Mouse (Mus musculus) cortical plate, adult 2 months (tissue): ENCODE results near the gene Kif3c. TPM values are rescaled to one million over a fixed set of nuclear protein-coding genes. Genes with fewer than 3 reads are reported as not detected.

Experiments
- H3K27ac ChIP-seq: fragments of 200-500 bp; 2 replicates; pipeline ENCODE4 v1.5.1; 2012; ENCODE audit warnings: low read length, control low read depth, inconsistent platforms; ENCODE audit not compliant: insufficient read depth
- H3K4me1 ChIP-seq: fragments of 200-500 bp; 2 replicates; pipeline ENCODE4 v1.6.1; 2011; ENCODE audit warnings: low read length; ENCODE audit not compliant: control insufficient read depth, insufficient read depth
- H3K4me3 ChIP-seq: fragments of 200-500 bp; 2 replicates; pipeline ENCODE4 v1.5.1; 2011; ENCODE audit warnings: mild to moderate bottlenecking, low read length, control low read depth; ENCODE audit not compliant: insufficient read depth
- CTCF ChIP-seq: fragments of 200-500 bp; IDR thresholded peaks from 2 replicates; pipeline ENCODE4 v1.5.1; 2011; ENCODE audit warnings: mild to moderate bottlenecking, control low read depth, low read length; ENCODE audit not compliant: insufficient read depth; ENCODE audit errors: extremely low read depth
- POLR2A ChIP-seq: fragments of 200-500 bp; IDR thresholded peaks from 2 replicates; pipeline ENCODE4 v1.6.1; 2011; ENCODE audit warnings: mild to moderate bottlenecking, low read length, control low read depth; ENCODE audit not compliant: insufficient read depth; ENCODE audit errors: extremely low read depth
- polyA plus RNA-seq: library from polyadenylated mRNA; depleted of rRNA; stranded (reverse); fragments of >200 nt; gene quantifications from 2 replicates; pipeline ENCODE4 v1.2.3, GENCODE M21; 2012

The Kif3c gene
- polyA plus RNA-seq, 1 experiment, result 130 TPM

DNA sequence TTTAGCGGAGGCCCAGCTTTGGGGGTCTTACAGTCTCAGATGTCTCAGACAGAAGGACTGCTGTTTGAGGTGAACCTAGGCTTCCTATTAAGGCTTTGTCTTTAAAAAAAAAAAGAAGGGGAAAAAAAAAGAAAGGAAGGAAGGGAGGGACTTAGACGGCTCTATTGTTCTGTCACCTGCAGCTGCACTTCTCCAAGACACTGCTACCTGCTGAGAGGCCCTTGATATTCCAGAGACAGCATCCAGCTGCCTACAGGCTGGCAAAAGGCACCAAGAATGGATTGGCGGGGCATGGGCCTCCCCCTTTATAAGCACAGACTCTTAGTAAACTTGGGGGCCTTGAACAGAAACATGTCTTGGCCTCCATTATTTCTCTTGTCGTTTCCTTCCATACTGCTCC lies 50.0 kb downstream of the Kif3c start:
- Histone ChIP-seq H3K4me3 (no peak overlapping the region), H3K27ac (no peak overlapping the region), H3K4me1 (no peaks in the 10 kb centered on the region)
- TF ChIP-seq CTCF (no peak), POLR2A (no peak)

DNA sequence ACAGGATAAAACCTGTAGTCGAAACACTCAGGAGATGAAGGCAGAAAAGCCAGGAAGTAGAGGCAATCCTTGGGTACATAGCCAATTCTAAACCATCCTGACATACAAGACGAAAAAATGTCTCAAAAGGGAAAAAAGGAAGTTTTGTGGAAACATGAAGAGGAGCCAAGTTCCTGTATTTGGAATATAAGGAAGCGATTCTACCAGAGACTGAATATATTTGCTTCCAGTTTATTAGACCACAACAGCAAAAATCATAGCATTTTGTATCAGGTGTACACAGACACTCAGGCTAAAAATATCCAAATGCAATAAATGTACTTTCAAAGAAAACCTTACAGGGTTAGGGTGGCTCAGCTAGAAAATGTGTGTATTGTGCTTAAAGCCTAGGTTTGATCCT lies 53.8 kb downstream of the Kif3c start:
- no peak overlapping the region for H3K4me3 ChIP-seq
- no peaks in the 10 kb centered on the region for H3K4me1 ChIP-seq
- TF ChIP-seq CTCF (no peak), POLR2A (no peak)
- no peak overlapping the region for H3K27ac ChIP-seq

DNA sequence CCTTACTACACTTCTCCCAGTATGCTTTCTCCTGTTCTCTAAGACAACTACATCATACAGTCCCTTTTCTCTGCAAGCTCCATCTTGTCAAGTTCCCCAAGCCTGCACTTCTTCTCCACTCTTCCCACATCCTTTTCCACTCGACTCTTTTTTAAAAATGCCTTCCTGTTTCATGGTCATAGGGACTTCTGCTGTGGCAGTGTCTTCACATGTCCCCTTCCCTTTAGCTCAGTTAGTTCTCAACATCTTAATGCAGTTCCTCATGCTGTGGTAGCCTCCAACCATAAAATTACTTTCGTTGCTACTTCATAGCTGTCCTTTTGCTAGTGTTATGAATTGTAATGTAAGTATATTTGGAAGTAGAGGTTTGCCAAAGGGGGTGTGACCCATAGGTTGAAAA lies 55.6 kb downstream of the Kif3c start:
- TF ChIP-seq POLR2A (no peak), CTCF (no peak)
- no peak overlapping the region for H3K4me3 ChIP-seq
- H3K4me1 ChIP-seq, result no peaks in the 10 kb centered on the region
- H3K27ac ChIP-seq, result no peak overlapping the region

DNA sequence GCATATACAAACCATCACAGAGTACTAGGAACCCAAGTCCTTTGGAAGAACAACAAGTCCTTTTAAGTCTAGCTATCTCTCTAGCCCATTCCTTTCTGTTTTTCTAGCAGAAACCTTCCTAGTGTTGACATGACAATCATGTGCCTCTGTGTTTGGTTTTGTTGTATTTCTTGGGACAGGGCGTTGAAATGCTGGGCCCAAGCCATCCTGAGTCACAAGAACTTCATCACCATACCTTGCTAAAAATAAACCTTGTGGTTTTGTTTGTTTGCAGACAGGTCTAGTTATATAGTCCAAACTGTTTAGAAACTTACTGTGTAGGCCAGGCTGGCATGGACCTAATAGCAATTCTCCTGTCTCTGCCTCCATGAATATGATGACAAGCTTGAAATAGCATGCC lies 57.9 kb downstream of the Kif3c start:
- no peak overlapping the region for H3K4me3 ChIP-seq
- TF ChIP-seq CTCF (no peak), POLR2A (no peak)
- H3K4me1 ChIP-seq, result no peaks in the 10 kb centered on the region
- H3K27ac ChIP-seq, result no peak overlapping the region

GRCm38 (mm10) chr12:3424179-3424578 lies 59.2 kb downstream of the Kif3c start:
- no peak overlapping the region for H3K27ac ChIP-seq
- TF ChIP-seq CTCF, result no peak
- TF ChIP-seq POLR2A, result no peak
- H3K4me3 ChIP-seq, result no peak overlapping the region
- no peaks in the 10 kb centered on the region for H3K4me1 ChIP-seq

DNA sequence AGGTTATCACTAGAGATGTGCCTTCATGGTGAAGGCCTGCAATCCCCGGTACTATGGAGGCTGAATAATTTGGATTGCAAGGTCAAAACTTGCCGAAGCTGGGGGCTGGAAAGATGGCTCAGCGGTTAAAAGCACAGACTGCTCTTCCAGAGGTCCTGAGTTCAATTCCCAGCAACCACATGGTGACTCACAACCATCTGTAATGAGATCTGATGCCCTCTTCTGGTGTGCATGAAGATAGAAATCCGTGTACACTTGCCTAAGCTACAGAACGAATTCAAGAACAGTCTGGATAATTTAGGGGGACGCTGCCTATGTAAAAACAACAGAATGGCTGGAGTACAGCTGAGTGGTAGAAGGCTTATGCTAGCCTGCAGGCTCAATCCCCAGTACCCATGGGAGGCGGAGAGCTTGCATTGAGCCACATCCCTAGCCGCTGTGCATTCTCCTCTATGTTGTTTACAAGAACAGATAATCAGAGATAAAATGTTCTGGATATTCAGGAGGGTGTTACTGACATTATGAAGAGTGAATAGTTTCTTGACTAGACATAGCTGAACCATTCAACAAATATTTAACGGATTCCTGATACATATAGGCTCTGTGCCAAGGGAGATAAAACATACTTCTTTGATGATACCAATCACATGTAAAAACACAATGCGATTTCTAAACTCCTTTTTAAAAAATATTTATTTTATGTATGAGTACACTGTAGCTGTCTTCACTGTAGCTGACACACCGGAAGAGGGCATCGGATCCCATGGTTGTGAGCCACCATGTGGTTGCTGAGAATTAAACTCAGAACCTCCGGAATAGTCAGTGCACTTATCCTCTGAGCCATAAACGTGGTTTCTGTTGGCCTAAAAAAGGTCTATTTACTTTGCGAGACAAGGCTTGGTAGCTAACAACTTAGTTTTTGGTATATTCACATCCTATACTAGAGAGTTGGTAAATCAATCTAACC lies 60.7 kb downstream of the Kif3c start:
- Histone ChIP-seq H3K4me3 (peak overlapping the region; percentile 93), H3K27ac (no peak overlapping the region), H3K4me1 (no peaks in the 10 kb centered on the region)
- peak; percentile 37; the same call in 1 of the 2 replicates for TF ChIP-seq CTCF
- no peak for TF ChIP-seq POLR2A

DNA sequence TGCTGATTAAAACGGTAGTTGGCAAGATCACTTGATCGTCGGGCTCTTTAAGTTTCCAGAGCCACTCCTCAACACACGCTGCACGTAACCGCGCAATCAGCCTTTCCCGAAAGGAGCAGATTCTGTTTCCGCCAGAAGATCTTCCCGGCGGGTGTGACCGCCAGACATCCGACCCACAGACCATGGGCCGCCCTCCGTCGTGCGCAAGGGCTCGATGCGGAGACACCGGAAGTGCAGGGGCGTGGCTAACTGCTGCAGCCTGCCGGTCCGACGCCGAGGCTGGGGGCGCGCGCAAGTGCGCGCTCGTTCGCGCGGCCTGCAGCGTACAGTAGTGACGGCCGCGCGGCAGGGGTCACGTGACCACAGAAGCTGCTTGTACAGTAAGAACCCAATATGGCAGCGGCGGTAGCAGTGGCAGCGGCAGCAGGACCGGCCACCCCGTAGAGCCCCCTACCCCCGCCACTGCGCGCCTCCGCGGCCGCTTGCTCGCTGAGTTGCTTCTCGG lies 61.6 kb downstream of the Kif3c start, which contains the start of gene Asxl2:
Asxl2 (plus strand) TSS at position 328 of the 505 bp plus-strand sequence.
- peak within 1 kb of the TSS; percentile 93 for H3K4me3 ChIP-seq
- peak within 1 kb of the TSS; percentile 96 for H3K27ac ChIP-seq
- TF ChIP-seq CTCF, result no peak
- TF ChIP-seq POLR2A, result peak; percentile 66; the same call in 1 of the 2 replicates
- no peaks in the 10 kb centered on the region for H3K4me1 ChIP-seq

DNA sequence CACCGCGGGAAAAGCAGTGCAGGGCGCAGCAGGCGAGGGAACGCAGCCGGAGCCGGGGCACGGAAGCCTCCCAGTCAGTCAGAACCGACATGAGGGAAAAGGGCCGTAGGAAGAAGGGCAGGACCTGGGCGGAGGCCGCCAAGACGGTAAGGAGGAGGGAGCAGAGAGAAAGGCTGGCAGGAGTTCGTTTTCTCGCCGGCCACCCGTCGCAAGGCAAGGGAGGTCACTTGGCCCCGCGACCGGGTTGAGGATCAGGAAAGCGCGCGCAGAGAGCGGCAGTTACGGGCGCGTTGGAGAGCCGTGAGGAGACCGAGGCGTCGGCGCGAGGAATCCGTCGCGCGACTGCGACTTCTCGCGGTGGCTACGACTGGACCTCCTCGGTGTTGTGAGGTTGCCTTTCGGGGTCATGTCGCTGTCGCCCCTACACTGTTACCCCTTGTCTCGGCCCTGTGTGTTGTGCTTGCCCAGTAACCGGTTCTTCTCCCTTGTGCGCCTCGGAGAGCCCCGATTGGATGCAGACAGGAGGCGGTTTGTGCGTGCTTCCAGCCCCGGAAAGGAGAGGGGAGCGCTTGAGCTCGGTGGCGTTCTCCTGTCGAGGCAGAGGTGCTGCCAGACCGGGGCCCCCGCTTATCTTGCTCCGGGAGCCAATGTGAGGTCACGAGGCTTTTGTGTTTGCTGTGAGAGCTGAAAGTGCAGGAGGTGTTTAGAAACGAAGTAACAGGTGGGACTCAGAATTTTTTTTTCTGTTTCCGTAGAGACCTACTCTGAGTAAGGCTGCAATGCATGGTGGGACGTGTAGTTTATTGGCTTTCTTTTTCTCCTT lies 62.3 kb downstream of the Kif3c start:
- TF ChIP-seq POLR2A (peak; percentile 36; the same call in 1 of the 2 replicates), CTCF (no peak)
- Histone ChIP-seq H3K27ac (peak overlapping the region; percentile 96), H3K4me3 (peak overlapping the region; percentile 93), H3K4me1 (no peaks in the 10 kb centered on the region)

GRCm38 (mm10) chr12:3427891-3428775 lies 63.2 kb downstream of the Kif3c start:
- peak overlapping the region; percentile 93; the same call in 1 of the 2 replicates for H3K4me3 ChIP-seq
- no peaks in the 10 kb centered on the region for H3K4me1 ChIP-seq
- TF ChIP-seq CTCF (no peak), POLR2A (no peak)
- H3K27ac ChIP-seq, result no peak overlapping the region
